42 mouse cellular contexts compared by ENCODE assay signal in the genomic region with DNA sequence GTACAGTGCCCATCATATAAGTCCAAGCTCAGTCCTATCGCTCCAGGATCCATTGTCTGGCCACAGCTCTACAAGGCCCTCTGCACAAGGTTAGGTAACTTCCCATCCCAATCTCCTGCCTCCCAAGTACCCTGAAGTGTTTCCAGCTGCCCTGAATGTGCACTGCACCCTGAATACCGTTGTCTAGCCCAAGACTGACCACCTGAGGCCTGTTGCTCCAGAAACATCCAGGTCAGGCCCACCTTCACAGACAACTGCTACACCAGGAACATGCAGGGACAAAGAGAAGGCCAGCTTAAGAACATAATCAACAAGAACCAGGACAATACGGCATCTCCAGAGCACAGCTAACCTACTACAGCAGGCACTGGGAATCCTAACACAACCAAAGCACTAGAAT. TPM values are rescaled to one million over a fixed set of nuclear protein-coding genes. Genes with fewer than 3 reads are reported as not detected.
"Had no signal": no experiment of that assay in that cellular context is flagged by ENCODE, and none has a peak within 500 bp of the region (broad histone marks: within the 10 kb centered on the region; RNA-seq: fewer than 3 reads in every experiment).

No protein-coding gene starts in this region.

- H3K27ac ChIP-seq: heart, embryonic 13.5 days; heart, embryonic 15.5 days; hindbrain, embryonic 13.5 days; hindbrain, embryonic 15.5 days; hindbrain, postnatal 0 days; intestine, embryonic 15.5 days; kidney, embryonic 15.5 days; kidney, postnatal 0 days; limb, embryonic 13.5 days; limb, embryonic 15.5 days; liver, embryonic 13.5 days; liver, embryonic 15.5 days had no signal

- H3K4me1 ChIP-seq: heart, embryonic 13.5 days; heart, embryonic 15.5 days; hindbrain, embryonic 13.5 days; hindbrain, embryonic 15.5 days; intestine, embryonic 15.5 days; kidney, embryonic 15.5 days; limb, embryonic 13.5 days; limb, embryonic 15.5 days; liver, embryonic 13.5 days; liver, embryonic 15.5 days had no signal

- H3K4me3 ChIP-seq: heart, embryonic 13.5 days; heart, embryonic 15.5 days; hindbrain, embryonic 13.5 days; hindbrain, embryonic 15.5 days; intestine, embryonic 15.5 days; kidney, embryonic 15.5 days; limb, embryonic 13.5 days; limb, embryonic 15.5 days; liver, embryonic 13.5 days; liver, embryonic 15.5 days had no signal

- H3K36me3 ChIP-seq: heart, embryonic 13.5 days; heart, embryonic 15.5 days; hindbrain, embryonic 13.5 days; hindbrain, embryonic 15.5 days; intestine, embryonic 15.5 days; kidney, embryonic 15.5 days; limb, embryonic 13.5 days; limb, embryonic 15.5 days; liver, embryonic 13.5 days; liver, embryonic 15.5 days had no signal

- ATAC-seq: hindbrain, postnatal 0 days; intestine, embryonic 15.5 days had no signal

- DNase-seq: gastrocnemius, postnatal 14 days; gastrocnemius, postnatal 36 days; heart, adult 18-20 months; kidney, adult 11 months; kidney, adult 2 months; kidney, adult 9 months; kidney, postnatal 14 days; kidney, postnatal 36 days; layer of hippocampus, adult 9-11 months; layer of hippocampus, postnatal 36 days; left cerebral cortex, postnatal 4 days; liver, embryonic 13.5 days; lung, adult 18-20 months had no signal

- H3K9me3 ChIP-seq: heart, embryonic 13.5 days; heart, embryonic 15.5 days; hindbrain, embryonic 13.5 days; hindbrain, embryonic 15.5 days; intestine, embryonic 15.5 days; kidney, embryonic 15.5 days; limb, embryonic 13.5 days; limb, embryonic 15.5 days; liver, embryonic 13.5 days; liver, embryonic 15.5 days had no signal

- H3K27me3 ChIP-seq: heart, embryonic 13.5 days; heart, embryonic 15.5 days; hindbrain, embryonic 13.5 days; hindbrain, embryonic 15.5 days; intestine, embryonic 15.5 days; kidney, embryonic 15.5 days; limb, embryonic 13.5 days; limb, embryonic 15.5 days; liver, embryonic 13.5 days; liver, embryonic 15.5 days had no signal

- H3K4me2 ChIP-seq: heart, embryonic 11.5 days; heart, embryonic 13.5 days; heart, embryonic 15.5 days; hindbrain, embryonic 13.5 days; hindbrain, embryonic 15.5 days; intestine, embryonic 15.5 days; kidney, embryonic 15.5 days; limb, embryonic 13.5 days; limb, embryonic 15.5 days; liver, embryonic 13.5 days; liver, embryonic 15.5 days had no signal

- H3K9ac ChIP-seq: heart, embryonic 13.5 days; heart, embryonic 15.5 days; hindbrain, embryonic 13.5 days; hindbrain, embryonic 15.5 days; intestine, embryonic 15.5 days; kidney, embryonic 15.5 days; limb, embryonic 13.5 days; limb, embryonic 15.5 days; liver, embryonic 13.5 days; liver, embryonic 15.5 days had no signal

RNA-seq across cellular contexts. Expression of gene Serpina3k, which starts 31.7 kb away (rescaled TPM):
- total RNA-seq: gastrocnemius, postnatal 14 days; heart, adult 18-20 months; heart, postnatal 25 days; hematopoietic stem cell, adult 5-6 weeks; hindbrain, postnatal 0 days; layer of hippocampus, adult 18-20 months; layer of hippocampus, adult 8-10 months; layer of hippocampus, postnatal 14 days; layer of hippocampus, postnatal 36 days; left cerebral cortex, adult 18-20 months; left cerebral cortex, adult 8-10 months; left cerebral cortex, postnatal 10 days; left cerebral cortex, postnatal 25 days; left cerebral cortex, postnatal 4 days had no signal
- polyA plus RNA-seq: heart, embryonic 11.5 days; heart, embryonic 13.5 days; heart, embryonic 15.5 days; hindbrain, embryonic 11.5 days; hindbrain, embryonic 13.5 days; hindbrain, embryonic 15.5 days; hindbrain, postnatal 0 days; intestine, embryonic 15.5 days; kidney, adult 2 months; kidney, embryonic 15.5 days; kidney, postnatal 0 days; large intestine, adult 2 months; limb, embryonic 13.5 days; limb, embryonic 15.5 days; liver, embryonic 13.5 days; liver, embryonic 15.5 days had no signal

RNA-seq across cellular contexts. Expression of gene Serpina3m, which starts 31.7 kb away (rescaled TPM):
- total RNA-seq: gastrocnemius, postnatal 14 days; heart, postnatal 25 days; hematopoietic stem cell, adult 5-6 weeks; hindbrain, postnatal 0 days; left cerebral cortex, postnatal 10 days; left cerebral cortex, postnatal 4 days had no signal
- polyA plus RNA-seq: heart, embryonic 11.5 days; heart, embryonic 13.5 days; heart, embryonic 15.5 days; heart, postnatal 0 days; hindbrain, embryonic 11.5 days; hindbrain, embryonic 13.5 days; hindbrain, embryonic 15.5 days; hindbrain, postnatal 0 days; intestine, embryonic 15.5 days; kidney, adult 2 months; kidney, embryonic 15.5 days; kidney, postnatal 0 days; limb, embryonic 13.5 days; limb, embryonic 15.5 days; liver, embryonic 13.5 days; liver, embryonic 15.5 days had no signal

RNA-seq across cellular contexts. Expression of gene Serpina3n, which starts 36.5 kb away (rescaled TPM):
- total RNA-seq: hematopoietic stem cell, adult 5-6 weeks had no signal
- polyA plus RNA-seq: heart, embryonic 11.5 days; kidney, embryonic 15.5 days had no signal

RNA-seq across cellular contexts. Expression of gene Serpina3j, which starts 55.6 kb away (rescaled TPM):
- total RNA-seq: gastrocnemius, adult 18-20 months; gastrocnemius, adult 8-10 months; gastrocnemius, postnatal 14 days; gastrocnemius, postnatal 36 days; heart, adult 18-20 months; heart, adult 8-10 months; heart, postnatal 25 days; hematopoietic stem cell, adult 5-6 weeks; hindbrain, postnatal 0 days; layer of hippocampus, adult 18-20 months; layer of hippocampus, adult 8-10 months; layer of hippocampus, postnatal 14 days; layer of hippocampus, postnatal 36 days; left cerebral cortex, adult 18-20 months; left cerebral cortex, adult 8-10 months; left cerebral cortex, postnatal 10 days; left cerebral cortex, postnatal 25 days; left cerebral cortex, postnatal 4 days; liver, adult 2 months had no signal
- polyA plus RNA-seq: gonadal fat pad, adult 2 months; heart, embryonic 11.5 days; heart, embryonic 13.5 days; heart, embryonic 15.5 days; heart, postnatal 0 days; hindbrain, embryonic 11.5 days; hindbrain, embryonic 13.5 days; hindbrain, embryonic 15.5 days; hindbrain, postnatal 0 days; intestine, embryonic 15.5 days; kidney, adult 2 months; kidney, embryonic 15.5 days; kidney, postnatal 0 days; large intestine, adult 2 months; limb, embryonic 13.5 days; liver, adult 2 months; liver, embryonic 13.5 days; liver, embryonic 15.5 days had no signal
